Comparison of ENCODE assay signal across 19 mouse cellular contexts in genomic region chr9:96140931-96141330, GRCm38 (mm10). TPM values are rescaled to one million over a fixed set of nuclear protein-coding genes. Genes with fewer than 3 reads are reported as not detected.
DNase-seq lines count a peak whose midpoint lies in the region; ATAC-seq and TF ChIP-seq lines count a peak whose summit lies in the region.
"Had no signal": no experiment of that assay in that cellular context is flagged by ENCODE, and none has a peak within 500 bp of the region (broad histone marks: within the 10 kb centered on the region; RNA-seq: fewer than 3 reads in every experiment).

No protein-coding gene starts in this region.

- H3K27ac ChIP-seq in gastrocnemius, adult 2 months: no peak overlapping the region
- H3K27ac ChIP-seq: embryonic facial prominence, embryonic 13.5 days; forebrain, embryonic 12.5 days; heart, embryonic 13.5 days; hindbrain, embryonic 12.5 days had no signal

- TF ChIP-seq CTCF in gastrocnemius, adult 2 months (IDR thresholded peaks at IDR 0.05): no peak

- ATAC-seq in megakaryocyte progenitor cell, adult 5-6 weeks (replicated peaks; ENCODE audit: poor library complexity): 0 out of 2 replicates have a peak, but pooled peaks have one; percentile 29
- ATAC-seq: activated CD4-positive, CD25-positive, alpha-beta regulatory T cell, adult 4 months; forebrain, embryonic 16.5 days; hindbrain, embryonic 16.5 days had no signal

- DNase-seq in gastrocnemius, adult 2 months: peak; percentile 28
- DNase-seq in gastrocnemius, postnatal 25 days: no peak
- DNase-seq in R1 (ENCODE audit: low read depth, low spot score) (peak; percentile 39), ZHBTc4 (ENCODE audit: low read depth, low spot score) (peak; percentile 29), MN1 (ENCODE audit: low spot score) (no peak)
- DNase-seq: cerebellum, adult 18-20 months; cerebellum, adult 9-11 months; cerebellum, postnatal 36 days; gastrocnemius, postnatal 14 days; heart, postnatal 4 days; kidney, adult 18-20 months had no signal

- no peak overlapping the region for H3K4me3 ChIP-seq in gastrocnemius, adult 2 months
- H3K4me3 ChIP-seq: embryonic facial prominence, embryonic 13.5 days; forebrain, embryonic 12.5 days; heart, embryonic 13.5 days; hindbrain, embryonic 12.5 days had no signal

- intact Hi-C loops in gastrocnemius, adult 2 months (cut with DNase I): no loop called here

RNA-seq across cellular contexts. Expression of gene Gk5, which starts 21.8 kb away (rescaled TPM):
- 1 to 10 TPM; 1.5 TPM for total RNA-seq in gastrocnemius, adult 2 months (2021)
- 1 to 10 TPM; 1.3 to 2.2 TPM for total RNA-seq in gastrocnemius, postnatal 25 days (2021)
- 2.0 and 4.2 TPM in 2 replicates for total RNA-seq in megakaryocyte progenitor cell, adult 5-6 weeks (2015)
- 2.7 and 4.8 TPM in 2 replicates for total RNA-seq in megakaryocyte progenitor cell, adult 5-6 weeks (2017)

RNA-seq across cellular contexts. Expression of gene Tfdp2, which starts 55.1 kb away (rescaled TPM):
- total RNA-seq in gastrocnemius, adult 2 months (2021): 10 to 100 TPM; 37.3 to 54.8 TPM
- 10 to 100 TPM; 32.5 to 36.5 TPM for total RNA-seq in gastrocnemius, postnatal 25 days (2021)
- total RNA-seq in megakaryocyte progenitor cell, adult 5-6 weeks (2015): 25.2 and 26.1 TPM in 2 replicates
- 35.0 and 36.6 TPM in 2 replicates for total RNA-seq in megakaryocyte progenitor cell, adult 5-6 weeks (2017)

Comparison
In these comparisons a context has a peak if more than half of its experiments do, and no peak if none do; other contexts are left out.
1. DNase-seq: peak in gastrocnemius, adult 2 months (single experiment), R1 (single experiment) and ZHBTc4 (single experiment); none in gastrocnemius, postnatal 25 days (single experiment) and MN1 (single experiment).